Mouse (Mus musculus) gastrocnemius, adult 18-20 months (tissue): ENCODE data around the gene Gm3373. TPM values are rescaled to one million over a fixed set of nuclear protein-coding genes. Genes with fewer than 3 reads are reported as not detected.
"Not testable (repeated sequence)": the region's sequence is repeated elsewhere in the genome, so short reads cannot be mapped to it uniquely, and the experiment has no call there.

Source experiments
- DNase-seq: peaks from one replicate; pipeline ENCODE4 v3.0.0; 2021; ENCODE audit warnings: low spot score
- long read RNA-seq, 2 experiments: library from polyadenylated mRNA; stranded (forward); transcript quantifications; one replicate each; pipeline ENCODE4 v2.0.0; 2021
- total RNA-seq, 2 experiments: library from RNA; stranded (reverse); gene quantifications; 2 replicates each; pipeline ENCODE4 v1.2.3; 2021

Gm3373 gene
- under 1 TPM in 1 of 2 experiments, not detected in 1; 0.14 TPM for total RNA-seq
- long read RNA-seq, experiment 1 = 0 reads
- long read RNA-seq, experiment 2 = 0 reads

GRCm38 (mm10) chr14:5741477-5741876, at the start of gene Gm3373:
Gene Gm3373 (minus strand): TSS chr14:5741577.
- DNase-seq = not testable (repeated sequence)

- DNase-seq = not testable (repeated sequence)
Measured at GRCm38 (mm10) chr14:5687357-5687756, 54.0 kb downstream of the Gm3373 start, which contains the start of gene Gm9603. Gene Gm9603 (minus strand): TSS chr14:5687457.

Other genes starting within 250 kb of the Gm3373 start
- not detected for gene Gm3488, start 239.9 kb downstream of the Gm3373 start, total RNA-seq
- not detected for gene Gm3532, start 203.1 kb downstream of the Gm3373 start, total RNA-seq
- gene Gm8265, start 108.5 kb downstream of the Gm3373 start, total RNA-seq = not detected
- not detected for gene Gm9603, start 54.1 kb downstream of the Gm3373 start, total RNA-seq
- gene Gm3383, start 66.4 kb upstream of the Gm3373 start, total RNA-seq = under 1 TPM in 1 of 2 experiments, not detected in 1; 0.26 TPM
- not detected for gene Gm3424, start 88.8 kb upstream of the Gm3373 start, total RNA-seq
- not detected for gene Gm8237, start 138.8 kb upstream of the Gm3373 start, total RNA-seq
- not detected for gene Gm3248, start 220.2 kb upstream of the Gm3373 start, total RNA-seq
- gene Gm3453, start 237.6 kb upstream of the Gm3373 start, total RNA-seq = not detected